Mouse (Mus musculus) megakaryocyte-erythroid progenitor cell, adult 5-6 weeks (primary cell): ENCODE data around the gene Cbln1. TPM values are rescaled to one million over a fixed set of nuclear protein-coding genes. Genes with fewer than 3 reads are reported as not detected.

Experiments used
- total RNA-seq, 2 experiments: library from RNA; stranded (forward) in 1 of 2; stranded (reverse) in 1 of 2; fragments of 200-1000, 215-1000 nt in 1 of 2; fragments of >200 nt in 1 of 2; fragmentation: Nextera tagmentation in 1 of 2; gene quantifications; 2 replicates each; pipeline ENCODE4 v1.2.3; 2014 to 2017

The Cbln1 gene
- total RNA-seq, 2 experiments from 2014 or later, result not detected

Other genes with a start within 250 kb of the Cbln1 start
- not detected in 2 replicates for gene 4933402J07Rik, start 91.2 kb upstream of the Cbln1 start, total RNA-seq (2014; fragmentation: Nextera tagmentation)
- not detected in 2 replicates for gene 4933402J07Rik, start 91.2 kb upstream of the Cbln1 start, total RNA-seq (2017)